Mouse (Mus musculus) lung, embryonic 15.5 days (tissue): ENCODE measurements at regions not wholly inside any gene's neighbourhood (a gene's known extent, or its start where the extent isn't known, plus 50 kb on each side); places are given as distances from the start of the nearest gene placed in this dataset.

Source experiments
- ATAC-seq: fragments of 200-750 bp; cut with Nextera tagmentation; 2 replicates; pipeline ENCODE4 v1.8.0; 2017; ENCODE audit warnings: moderate number of reproducible peaks, borderline replicate concordance; ENCODE audit not compliant: low FRiP score, low TSS enrichment; ENCODE audit errors: extremely low read depth
- H3K27ac ChIP-seq: fragments of 300-500 bp; sonication (generic); 2 replicates; pipeline ENCODE4 v1.5.1; 2015; ENCODE audit warnings: moderate library complexity, mild to moderate bottlenecking, inconsistent platforms
- H3K27me3 ChIP-seq: fragments of 300-500 bp; sonication (generic); 2 replicates; pipeline ENCODE4 v1.6.1; 2015; ENCODE audit warnings: inconsistent platforms
- H3K36me3 ChIP-seq: fragments of 300-500 bp; sonication (generic); 2 replicates; pipeline ENCODE4 v1.6.1; 2015; ENCODE audit warnings: inconsistent platforms
- H3K4me1 ChIP-seq: fragments of 300-500 bp; sonication (generic); 2 replicates; pipeline ENCODE4 v1.6.1; 2015; ENCODE audit warnings: inconsistent platforms
- H3K4me2 ChIP-seq: fragments of 300-500 bp; sonication (generic); 2 replicates; pipeline ENCODE4 v1.6.1; 2015; ENCODE audit warnings: inconsistent platforms, mild to moderate bottlenecking, moderate library complexity
- H3K4me3 ChIP-seq: fragments of 300-500 bp; sonication (generic); 2 replicates; pipeline ENCODE4 v1.5.1; 2015; ENCODE audit warnings: mild to moderate bottlenecking, inconsistent platforms
- H3K9ac ChIP-seq: fragments of 300-500 bp; sonication (generic); 2 replicates; pipeline ENCODE4 v1.6.1; 2015; ENCODE audit warnings: inconsistent platforms
- H3K9me3 ChIP-seq: fragments of 300-500 bp; sonication (generic); 2 replicates; pipeline ENCODE4 v1.6.1; 2016; ENCODE audit warnings: inconsistent platforms
- WGBS: fragments of 180-500 bp; shearing (Covaris S2); methylation state at CpG from one replicate; pipeline ENCODE4 v1.1.7; 2015; 5-methylcytosine and 5-hydroxymethylcytosine counted together

DNA sequence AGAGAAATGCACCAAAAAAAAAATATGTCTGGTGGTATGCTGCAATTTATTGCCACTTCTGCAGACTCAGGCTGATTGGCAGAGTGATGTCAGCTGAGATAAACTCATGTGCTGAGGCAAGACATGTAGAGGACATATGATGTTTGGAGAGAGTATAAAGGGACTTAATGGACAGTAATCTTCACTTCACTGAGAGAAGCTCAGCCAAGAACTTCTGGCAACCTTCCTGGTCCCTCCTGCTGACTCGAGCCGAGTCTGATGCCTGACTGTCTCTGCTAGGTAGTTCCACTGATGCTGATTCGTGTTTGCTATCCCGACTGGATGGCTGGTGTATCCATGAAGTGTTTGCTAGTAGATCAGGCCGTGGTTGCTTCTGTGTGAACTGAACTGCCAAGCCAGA is 354.7 kb upstream of the Meis1 start:
- Histone ChIP-seq H3K4me3 (no peak overlapping the region), H3K4me1 (no peaks in the 10 kb centered on the region), H3K9ac (no peak overlapping the region), H3K9me3 (no peaks in the 10 kb centered on the region), H3K36me3 (no peaks in the 10 kb centered on the region), H3K27ac (no peak overlapping the region), H3K4me2 (no peak overlapping the region), H3K27me3 (no peaks in the 10 kb centered on the region)
- 47% methylated on average over 5 of the region's 5 CpGs for WGBS
- no peak for ATAC-seq

DNA sequence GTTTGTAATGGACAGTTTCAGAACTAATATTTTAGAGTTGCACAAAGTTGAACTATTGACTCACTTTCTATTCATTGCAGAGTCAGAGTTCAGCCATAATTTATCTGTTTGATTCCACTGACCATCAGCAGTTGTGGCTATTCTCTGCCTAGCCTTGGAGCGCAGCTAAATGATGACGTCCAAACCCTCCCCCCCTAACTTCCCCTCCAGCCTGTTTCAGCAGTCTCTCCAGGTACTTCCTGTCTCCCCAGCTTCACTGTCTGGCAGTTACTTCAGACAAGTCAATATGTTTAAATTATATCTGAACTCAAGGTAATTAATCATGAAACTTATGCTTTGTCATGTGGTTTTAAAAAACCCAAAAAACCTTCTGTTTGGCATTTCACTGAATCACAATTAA is 362.1 kb upstream of the Meis1 start:
- Histone ChIP-seq H3K4me3 (no peak overlapping the region), H3K9me3 (no peaks in the 10 kb centered on the region), H3K9ac (no peak overlapping the region), H3K27me3 (no peaks in the 10 kb centered on the region), H3K36me3 (no peaks in the 10 kb centered on the region), H3K27ac (no peak overlapping the region), H3K4me1 (no peaks in the 10 kb centered on the region), H3K4me2 (no peak overlapping the region)
- no peak for ATAC-seq
- 56% methylated on average over 2 of the region's 2 CpGs for WGBS

DNA sequence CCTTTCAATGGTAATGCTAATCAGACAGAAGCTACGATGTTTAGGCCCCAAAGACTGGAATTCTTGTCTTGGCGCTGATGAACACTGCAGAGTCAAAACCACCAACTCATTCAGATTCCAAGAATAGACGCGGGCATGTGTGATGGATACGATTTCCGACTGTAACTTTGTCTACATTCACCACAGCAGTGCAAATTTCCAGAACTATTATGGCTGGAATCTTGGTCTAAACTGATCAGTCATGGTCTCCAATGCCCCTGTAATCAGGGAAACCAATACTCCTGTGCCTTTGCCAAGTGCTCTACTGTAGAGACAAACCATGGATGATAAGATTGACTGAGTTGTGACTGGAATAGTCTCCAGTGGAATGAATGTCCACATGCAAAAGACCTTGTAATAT is 370.4 kb upstream of the Meis1 start:
- Histone ChIP-seq H3K36me3 (no peaks in the 10 kb centered on the region), H3K27me3 (no peaks in the 10 kb centered on the region), H3K4me1 (no peaks in the 10 kb centered on the region), H3K4me2 (no peak overlapping the region), H3K9ac (no peak overlapping the region), H3K9me3 (no peaks in the 10 kb centered on the region), H3K27ac (no peak overlapping the region), H3K4me3 (no peak overlapping the region)
- WGBS: 89% methylated on average over 6 of the region's 6 CpGs
- no peak for ATAC-seq

DNA sequence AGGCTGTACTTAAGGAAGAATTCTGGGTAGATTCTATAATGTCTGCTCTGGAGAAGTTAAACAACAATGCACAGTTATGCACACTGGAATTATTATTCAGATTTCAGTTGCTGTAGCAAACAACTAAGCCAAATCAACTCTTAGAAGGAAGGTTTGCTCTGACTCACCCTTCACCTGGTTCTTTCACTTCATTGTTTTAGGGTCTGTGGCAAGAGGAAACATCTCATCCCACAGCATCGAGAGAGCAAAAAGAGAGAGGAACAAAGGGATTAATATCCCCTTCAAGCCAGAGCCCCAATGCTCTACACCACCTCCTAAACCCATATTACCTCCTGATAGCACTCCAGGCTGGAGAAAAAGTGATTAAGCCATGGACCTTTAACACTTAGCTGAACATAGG is 373.4 kb upstream of the Meis1 start:
- no peak for ATAC-seq
- no peaks in the 10 kb centered on the region for H3K36me3 ChIP-seq
- no peak overlapping the region for H3K27ac ChIP-seq
- no peak overlapping the region for H3K4me3 ChIP-seq
- no peaks in the 10 kb centered on the region for H3K27me3 ChIP-seq
- 68% methylated on average over 1 of the region's 1 CpGs for WGBS
- no peak overlapping the region for H3K9ac ChIP-seq
- no peak overlapping the region for H3K4me2 ChIP-seq
- no peaks in the 10 kb centered on the region for H3K4me1 ChIP-seq
- no peaks in the 10 kb centered on the region for H3K9me3 ChIP-seq

DNA sequence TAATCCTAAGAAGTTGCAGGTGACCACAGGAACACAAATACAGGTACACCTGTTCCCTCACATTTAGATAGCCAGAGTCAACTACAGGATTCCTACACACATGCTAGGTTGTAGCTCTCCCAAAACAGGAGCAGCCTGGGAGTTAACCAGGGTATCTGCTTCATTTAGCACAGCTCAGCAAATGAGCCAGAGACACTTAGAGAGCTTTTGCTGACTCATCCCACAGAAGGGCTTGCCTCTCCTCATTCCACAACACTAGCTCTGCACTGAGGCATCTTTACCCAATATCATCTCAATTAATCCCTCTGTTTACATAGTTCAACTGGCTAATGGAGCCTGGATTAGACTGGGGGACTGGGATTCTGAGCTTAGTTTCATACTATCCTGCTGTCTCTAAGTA is 375.6 kb upstream of the Meis1 start:
- Histone ChIP-seq H3K9ac (no peak overlapping the region), H3K27me3 (no peaks in the 10 kb centered on the region), H3K36me3 (no peaks in the 10 kb centered on the region), H3K27ac (no peak overlapping the region), H3K9me3 (no peaks in the 10 kb centered on the region), H3K4me3 (no peak overlapping the region), H3K4me2 (no peak overlapping the region), H3K4me1 (no peaks in the 10 kb centered on the region)
- ATAC-seq: no peak

DNA sequence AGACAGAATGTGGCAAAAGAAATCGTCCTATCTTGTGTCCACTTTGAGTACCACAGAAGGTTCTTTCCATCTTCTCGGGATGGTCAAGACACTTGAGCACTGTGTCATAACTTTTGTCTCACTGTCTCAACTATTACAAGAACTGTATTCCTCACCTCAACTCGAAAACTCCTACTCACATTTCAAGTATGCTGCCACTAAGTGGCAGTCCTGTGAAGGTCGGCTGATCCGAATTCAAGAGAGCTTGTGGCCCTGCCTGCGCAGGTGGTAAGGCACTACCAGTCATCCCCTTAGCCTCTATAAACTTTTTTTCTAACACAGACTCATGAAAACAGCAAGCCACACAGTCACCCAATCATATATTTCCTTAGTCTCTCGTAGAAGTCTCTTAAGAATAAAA is 381.6 kb upstream of the Meis1 start:
- no peaks in the 10 kb centered on the region for H3K9me3 ChIP-seq
- no peak overlapping the region for H3K4me3 ChIP-seq
- WGBS: 74% methylated on average over 7 of the region's 7 CpGs
- ATAC-seq: no peak
- no peak overlapping the region for H3K9ac ChIP-seq
- H3K36me3 ChIP-seq: no peaks in the 10 kb centered on the region
- H3K27me3 ChIP-seq: no peaks in the 10 kb centered on the region
- no peak overlapping the region for H3K27ac ChIP-seq
- H3K4me2 ChIP-seq: no peak overlapping the region
- H3K4me1 ChIP-seq: no peaks in the 10 kb centered on the region

DNA sequence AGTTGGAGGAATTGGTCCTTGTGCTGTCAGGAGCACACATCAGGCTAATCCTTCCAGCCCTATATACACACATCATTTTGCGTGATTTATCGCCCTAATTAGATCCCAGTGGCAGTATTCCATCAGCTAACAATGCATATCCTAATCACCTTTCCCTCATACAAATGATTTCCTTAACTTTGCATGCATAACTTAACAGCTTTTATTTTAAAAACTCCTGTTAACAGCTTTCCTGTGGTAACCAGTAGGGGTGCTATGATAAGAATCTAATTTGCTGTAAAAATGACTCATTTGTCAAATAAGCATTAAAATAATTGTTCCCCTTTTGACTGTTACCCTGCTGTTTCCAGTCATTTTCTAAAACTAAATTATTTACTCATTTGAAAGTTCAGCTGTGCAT is 401.4 kb upstream of the Meis1 start:
- H3K4me1 ChIP-seq: 0 out of 2 replicates have a peak, but pooled peaks cover 3% of the 10 kb centered on the region
- no peaks in the 10 kb centered on the region for H3K27me3 ChIP-seq
- H3K36me3 ChIP-seq: no peaks in the 10 kb centered on the region
- no peak overlapping the region for H3K4me3 ChIP-seq
- no peak overlapping the region for H3K9ac ChIP-seq
- H3K27ac ChIP-seq: no peak overlapping the region
- no peak for ATAC-seq
- 74% methylated on average over 2 of the region's 2 CpGs for WGBS
- H3K9me3 ChIP-seq: no peaks in the 10 kb centered on the region
- H3K4me2 ChIP-seq: no peak overlapping the region

DNA sequence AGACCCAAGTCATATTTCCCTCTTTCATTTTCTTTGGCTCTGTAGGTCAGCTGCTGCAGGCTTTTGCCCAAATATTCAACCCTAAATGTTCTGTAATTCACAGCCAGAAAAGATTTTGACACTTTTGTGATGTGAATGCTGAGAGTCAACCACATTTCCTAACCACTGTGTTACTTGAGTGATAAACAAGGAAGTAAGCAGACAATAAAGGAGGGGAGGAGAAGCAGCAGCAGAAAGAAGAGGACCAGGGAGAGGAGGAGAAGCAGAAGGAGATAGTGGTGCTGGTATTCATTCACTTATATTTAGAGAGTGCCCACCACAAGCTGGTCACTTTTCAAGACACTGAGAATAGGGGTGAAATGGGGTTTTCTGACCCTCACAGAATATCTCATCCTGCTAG is 404.5 kb upstream of the Meis1 start:
- H3K36me3 ChIP-seq: no peaks in the 10 kb centered on the region
- H3K4me1 ChIP-seq: 0 out of 2 replicates have a peak, but pooled peaks cover 3% of the 10 kb centered on the region
- H3K4me3 ChIP-seq: no peak overlapping the region
- H3K27ac ChIP-seq: no peak overlapping the region
- no peaks in the 10 kb centered on the region for H3K27me3 ChIP-seq
- no peak overlapping the region for H3K9ac ChIP-seq
- no peak overlapping the region for H3K4me2 ChIP-seq
- no peaks in the 10 kb centered on the region for H3K9me3 ChIP-seq
- no peak for ATAC-seq

DNA sequence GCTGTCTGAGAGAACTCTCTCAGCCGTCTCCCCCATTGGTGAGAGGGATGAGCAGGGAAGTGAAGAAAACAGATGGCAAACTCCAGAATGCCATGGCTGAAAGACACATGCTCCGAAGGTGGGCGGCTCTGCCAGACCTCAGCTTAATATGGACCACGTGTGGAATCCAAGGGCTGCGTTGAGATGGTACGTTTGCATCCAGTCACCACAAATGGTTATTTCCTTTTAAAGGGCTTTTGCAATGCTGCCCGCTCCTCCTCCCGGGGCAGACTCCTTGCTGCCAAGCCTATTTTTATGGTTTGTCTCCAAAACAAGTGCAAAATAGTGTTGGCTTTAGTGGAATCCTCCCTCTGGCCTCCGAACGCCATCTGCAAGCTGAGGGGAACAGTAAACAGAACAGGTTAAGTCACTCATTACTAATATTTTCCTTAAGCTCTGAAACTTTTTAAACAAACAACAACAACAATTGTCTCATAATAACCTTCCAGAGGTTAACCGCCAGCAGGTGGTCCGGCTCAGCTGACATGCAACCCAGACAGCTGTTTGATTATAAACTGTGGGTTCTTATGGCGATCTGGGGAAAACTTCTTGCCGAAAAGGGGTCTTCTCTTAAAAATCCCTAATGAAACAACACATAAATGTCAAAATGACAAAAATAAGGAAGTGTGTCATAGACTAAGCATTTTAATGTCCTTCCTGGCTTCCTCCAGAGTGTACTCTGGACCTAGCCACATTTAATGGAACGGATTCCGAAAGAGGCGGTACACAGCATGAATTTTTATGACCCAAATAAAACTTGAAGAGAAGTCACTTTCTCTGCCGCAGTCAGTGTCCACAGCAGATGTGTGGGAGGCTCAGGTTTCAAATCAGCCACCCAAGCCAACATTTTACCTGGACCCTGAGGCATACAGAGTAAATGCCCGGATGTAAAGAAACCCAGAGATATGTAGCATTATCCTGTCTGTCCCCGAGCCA is 405.3 kb upstream of the Meis1 start:
- no peak for ATAC-seq
- Histone ChIP-seq H3K27me3 (no peaks in the 10 kb centered on the region), H3K4me3 (no peak overlapping the region), H3K36me3 (no peaks in the 10 kb centered on the region), H3K27ac (no peak overlapping the region), H3K4me2 (0 out of 2 replicates have a peak overlapping the region, but pooled peaks have one; percentile 2), H3K9ac (no peak overlapping the region), H3K9me3 (no peaks in the 10 kb centered on the region), H3K4me1 (0 out of 2 replicates have a peak, but pooled peaks cover 3% of the 10 kb centered on the region)
- 47% methylated on average over 20 of the region's 20 CpGs for WGBS

DNA sequence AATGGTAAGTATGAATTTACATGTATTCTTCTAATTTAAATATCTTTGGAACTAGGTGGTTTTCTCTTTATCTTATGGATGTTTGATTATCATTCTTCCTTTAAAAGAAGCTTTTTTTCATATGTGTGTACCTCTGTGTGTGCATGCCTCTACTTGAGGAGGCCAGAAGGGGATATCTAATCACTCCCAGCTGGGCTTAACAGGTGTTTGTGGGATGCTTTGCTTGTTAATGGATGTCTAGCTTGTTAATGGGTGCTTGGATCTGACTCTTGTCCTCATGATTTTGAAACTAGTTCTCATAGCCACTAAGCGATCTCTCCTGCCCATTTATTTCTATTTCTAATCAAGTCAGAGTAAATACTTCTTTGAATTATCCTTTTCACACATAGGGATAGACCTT is 408.8 kb upstream of the Meis1 start:
- ATAC-seq: no peak
- Histone ChIP-seq H3K4me2 (no peak overlapping the region), H3K9me3 (no peaks in the 10 kb centered on the region), H3K4me1 (0 out of 2 replicates have a peak, but pooled peaks cover 3% of the 10 kb centered on the region), H3K9ac (no peak overlapping the region), H3K27me3 (no peaks in the 10 kb centered on the region), H3K36me3 (no peaks in the 10 kb centered on the region), H3K4me3 (no peak overlapping the region), H3K27ac (no peak overlapping the region)
- WGBS: 88% methylated on average over 1 of the region's 1 CpGs

DNA sequence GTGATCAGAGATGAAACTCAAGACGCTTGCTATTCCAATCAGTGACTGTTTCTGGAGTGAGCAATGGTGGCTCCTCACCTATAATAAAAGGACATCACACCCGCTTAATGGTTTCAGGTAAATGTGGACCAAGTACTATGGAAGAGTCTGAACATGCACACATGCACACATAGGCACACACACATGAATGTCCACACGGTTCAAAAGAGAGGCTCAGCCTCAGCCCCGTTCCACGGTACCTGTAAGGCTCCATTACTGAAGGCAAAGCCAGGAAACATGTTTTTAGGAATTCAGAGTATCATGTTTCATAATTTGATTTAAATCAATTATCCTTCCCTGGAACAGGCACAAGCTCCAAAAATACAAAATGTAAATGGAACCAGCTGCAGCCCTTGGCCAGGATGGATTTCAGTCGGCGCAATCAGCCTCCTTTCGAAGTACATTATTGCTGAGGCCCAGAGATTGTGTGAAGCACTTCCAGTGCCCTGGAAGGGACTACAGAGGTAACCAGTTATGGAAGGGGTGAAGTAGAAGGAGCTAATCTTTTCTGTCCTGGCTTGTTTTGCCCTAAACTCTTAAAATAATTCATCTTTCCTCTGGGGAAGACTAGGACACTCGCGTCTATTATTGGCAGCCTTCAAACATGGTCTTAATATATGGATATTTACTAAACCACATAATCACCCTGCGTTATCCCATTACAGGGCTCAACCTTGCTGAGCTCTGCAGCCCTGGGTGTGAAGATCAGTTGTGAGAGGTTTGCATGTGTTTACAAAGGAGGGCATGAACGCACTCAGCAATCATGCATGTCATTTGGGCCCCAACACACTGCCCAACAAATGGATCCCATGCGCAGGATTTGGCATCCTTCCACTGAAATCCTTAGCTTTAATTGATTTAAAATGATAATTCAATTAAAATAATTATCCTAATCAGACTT is 415.2 kb upstream of the Meis1 start:
- H3K27ac ChIP-seq: no peak overlapping the region
- H3K4me1 ChIP-seq: no peaks in the 10 kb centered on the region
- no peak overlapping the region for H3K4me3 ChIP-seq
- WGBS: 77% methylated on average over 13 of the region's 13 CpGs
- no peak overlapping the region for H3K9ac ChIP-seq
- no peak for ATAC-seq
- no peaks in the 10 kb centered on the region for H3K27me3 ChIP-seq
- no peaks in the 10 kb centered on the region for H3K36me3 ChIP-seq
- H3K9me3 ChIP-seq: no peaks in the 10 kb centered on the region; the same call in 1 of the 2 replicates
- H3K4me2 ChIP-seq: no peak overlapping the region

DNA sequence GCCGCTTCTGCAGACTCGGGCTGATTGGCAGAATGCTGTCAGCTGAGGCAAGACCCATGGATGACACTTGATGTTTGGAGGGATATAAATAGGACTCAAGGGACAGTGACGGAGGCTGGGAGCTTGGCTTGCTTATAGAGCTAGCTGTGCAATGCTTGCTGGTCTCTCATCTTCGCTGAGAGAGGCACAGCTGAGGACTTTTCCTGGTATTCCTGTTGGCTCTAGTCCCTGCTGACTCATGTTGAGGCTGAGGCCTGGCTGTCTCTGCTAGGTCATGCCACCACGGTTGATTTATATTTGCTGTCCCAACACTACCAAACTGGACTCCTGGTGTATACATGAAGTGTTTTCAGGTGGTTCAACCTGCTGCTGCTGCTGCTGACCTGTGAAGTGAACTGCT is 419.6 kb upstream of the Meis1 start:
- Histone ChIP-seq H3K9ac (no peak overlapping the region), H3K36me3 (no peaks in the 10 kb centered on the region), H3K4me1 (no peaks in the 10 kb centered on the region), H3K4me3 (no peak overlapping the region), H3K9me3 (no peaks in the 10 kb centered on the region; the same call in 1 of the 2 replicates), H3K27me3 (no peaks in the 10 kb centered on the region), H3K27ac (no peak overlapping the region), H3K4me2 (no peak overlapping the region)
- WGBS: 86% methylated on average over 5 of the region's 5 CpGs
- ATAC-seq: no peak
